Comparison of ENCODE assay signal across 9 mouse cellular contexts in the genomic region with DNA sequence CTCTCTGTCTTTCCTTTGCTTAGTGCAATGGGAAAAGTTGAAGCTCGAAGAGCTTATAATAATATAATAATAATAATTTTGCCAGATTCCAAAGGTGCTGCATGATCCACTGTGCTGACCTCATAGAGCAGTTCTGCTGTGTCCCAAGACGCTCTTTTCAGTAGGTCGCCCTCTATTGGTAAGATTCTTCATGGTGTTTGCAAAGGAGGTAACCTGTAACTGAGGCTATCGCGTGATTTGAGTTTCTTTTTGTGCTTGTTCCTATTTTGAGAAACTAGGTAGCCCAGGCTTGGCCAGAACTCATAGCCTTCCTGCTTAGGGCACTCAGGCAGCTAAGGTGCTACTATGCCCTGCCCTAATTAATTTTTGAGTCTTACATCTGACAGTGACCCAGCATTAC. TPM values are rescaled to one million over a fixed set of nuclear protein-coding genes. Genes with fewer than 3 reads are reported as not detected.
DNase-seq lines count a peak whose midpoint lies in the region; ATAC-seq and TF ChIP-seq lines count a peak whose summit lies in the region.
"Had no signal": no experiment of that assay in that cellular context is flagged by ENCODE, and none has a peak within 500 bp of the region (broad histone marks: within the 10 kb centered on the region; RNA-seq: fewer than 3 reads in every experiment).

No protein-coding gene starts in this region.

- DNase-seq in hindbrain, embryonic 11.5 days (ENCODE audit: low spot score) = peak; percentile 44
- peak; percentile 59 for DNase-seq in 3T3-L1 (ENCODE audit: low read depth, low spot score)
- peak; percentile 26 for DNase-seq in embryonic facial prominence, embryonic 14.5 days (ENCODE audit: low spot score)
- no peak for DNase-seq in spleen, postnatal 14 days (ENCODE audit: low spot score in 2 of 2)
- DNase-seq in cerebellum, adult 11 months = no peak
- DNase-seq: left cerebral cortex, postnatal 4 days had no signal

- no peak overlapping the region for H3K4me3 ChIP-seq in hindbrain, embryonic 11.5 days (ENCODE audit: low read depth, low read length)
- H3K4me3 ChIP-seq in hindbrain, embryonic 13.5 days = no peak overlapping the region
- no peak overlapping the region for H3K4me3 ChIP-seq in ES-Bruce4 (ENCODE audit: low read depth, low read length)
- H3K4me3 ChIP-seq in embryonic facial prominence, embryonic 14.5 days (ENCODE audit: low read depth, low read length) = no peak overlapping the region
- H3K4me3 ChIP-seq in forebrain, embryonic 13.5 days = no peak overlapping the region

- H3K36me3 ChIP-seq in hindbrain, embryonic 11.5 days (ENCODE audit: control insufficient read depth, insufficient read depth, low read length) = no peaks in the 10 kb centered on the region
- no peaks in the 10 kb centered on the region for H3K36me3 ChIP-seq in hindbrain, embryonic 13.5 days
- H3K36me3 ChIP-seq in ES-Bruce4 (ENCODE audit: control insufficient read depth, insufficient read depth, low read length, poor library complexity, severe bottlenecking) = no peaks in the 10 kb centered on the region
- no peaks in the 10 kb centered on the region for H3K36me3 ChIP-seq in embryonic facial prominence, embryonic 14.5 days (ENCODE audit: control insufficient read depth, insufficient read depth, low read length)
- H3K36me3 ChIP-seq in forebrain, embryonic 13.5 days (ENCODE audit: poor library complexity, severe bottlenecking) = no peaks in the 10 kb centered on the region

- TF ChIP-seq POLR2A in ES-Bruce4 (IDR thresholded peaks at IDR 0.05; ENCODE audit: insufficient read depth, low read length) = no peak

- TF ChIP-seq CTCF in ES-Bruce4 (IDR thresholded peaks at IDR 0.05; ENCODE audit: low read depth, low read length) = peak; percentile 28

- no peak overlapping the region for H3K27ac ChIP-seq in hindbrain, embryonic 11.5 days (ENCODE audit: low read depth, low read length)
- no peak overlapping the region for H3K27ac ChIP-seq in hindbrain, embryonic 13.5 days
- H3K27ac ChIP-seq in ES-Bruce4 (ENCODE audit: insufficient read depth, low read length) = no peak overlapping the region
- no peak overlapping the region for H3K27ac ChIP-seq in embryonic facial prominence, embryonic 14.5 days (replicated peaks; ENCODE audit: low read depth, low read length)
- no peak overlapping the region for H3K27ac ChIP-seq in forebrain, embryonic 13.5 days

- no peaks in the 10 kb centered on the region for H3K9me3 ChIP-seq in hindbrain, embryonic 11.5 days (ENCODE audit: control insufficient read depth, low read length)
- H3K9me3 ChIP-seq in hindbrain, embryonic 13.5 days = no peaks in the 10 kb centered on the region
- H3K9me3 ChIP-seq in ES-Bruce4 (replicated peaks; ENCODE audit: control insufficient read depth, insufficient read depth, low read length, poor library complexity, severe bottlenecking) = no peaks in the 10 kb centered on the region
- H3K9me3 ChIP-seq in embryonic facial prominence, embryonic 14.5 days (ENCODE audit: control insufficient read depth, low read length) = no peaks in the 10 kb centered on the region
- no peaks in the 10 kb centered on the region for H3K9me3 ChIP-seq in forebrain, embryonic 13.5 days (replicated peaks)

- no peak for TF ChIP-seq EP300 in ES-Bruce4 (IDR thresholded peaks at IDR 0.05; ENCODE audit: insufficient read depth, low read depth, low read length)

- ATAC-seq in hindbrain, embryonic 11.5 days (ENCODE audit: low FRiP score) = no peak
- no peak for ATAC-seq in hindbrain, embryonic 13.5 days (ENCODE audit: low FRiP score)
- no peak for ATAC-seq in embryonic facial prominence, embryonic 14.5 days (ENCODE audit: low read depth)
- no peak for ATAC-seq in forebrain, embryonic 13.5 days

- H3K4me2 ChIP-seq in hindbrain, embryonic 11.5 days (replicated peaks; ENCODE audit: low read depth, low read length) = no peak overlapping the region
- no peak overlapping the region for H3K4me2 ChIP-seq in hindbrain, embryonic 13.5 days
- H3K4me2 ChIP-seq in embryonic facial prominence, embryonic 14.5 days (ENCODE audit: low read depth, low read length) = no peak overlapping the region
- H3K4me2 ChIP-seq in forebrain, embryonic 13.5 days = no peak overlapping the region

- no peaks in the 10 kb centered on the region for H3K4me1 ChIP-seq in hindbrain, embryonic 11.5 days (replicated peaks; ENCODE audit: control insufficient read depth, insufficient read depth, low read length)
- no peaks in the 10 kb centered on the region for H3K4me1 ChIP-seq in hindbrain, embryonic 13.5 days (replicated peaks)
- H3K4me1 ChIP-seq in ES-Bruce4 (ENCODE audit: control insufficient read depth, insufficient read depth, low read length) = no peaks in the 10 kb centered on the region
- H3K4me1 ChIP-seq in embryonic facial prominence, embryonic 14.5 days (ENCODE audit: control insufficient read depth, insufficient read depth, low read length) = no peaks in the 10 kb centered on the region
- H3K4me1 ChIP-seq in forebrain, embryonic 13.5 days = no peaks in the 10 kb centered on the region

- H3K9ac ChIP-seq in hindbrain, embryonic 11.5 days (ENCODE audit: low read depth, low read length) = no peak overlapping the region
- H3K9ac ChIP-seq in hindbrain, embryonic 13.5 days = no peak overlapping the region
- H3K9ac ChIP-seq in ES-Bruce4 (ENCODE audit: low read depth, poor library complexity, severe bottlenecking) = no peak overlapping the region
- no peak overlapping the region for H3K9ac ChIP-seq in embryonic facial prominence, embryonic 14.5 days (ENCODE audit: low read depth, low read length)
- no peak overlapping the region for H3K9ac ChIP-seq in forebrain, embryonic 13.5 days

- H3K27me3 ChIP-seq in hindbrain, embryonic 11.5 days (ENCODE audit: control insufficient read depth, insufficient read depth, low read length) = no peaks in the 10 kb centered on the region
- H3K27me3 ChIP-seq in hindbrain, embryonic 13.5 days = no peaks in the 10 kb centered on the region
- H3K27me3 ChIP-seq in ES-Bruce4 (ENCODE audit: control insufficient read depth, insufficient read depth, low read length, poor library complexity, severe bottlenecking) = no peaks in the 10 kb centered on the region
- H3K27me3 ChIP-seq in embryonic facial prominence, embryonic 14.5 days (replicated peaks; ENCODE audit: control insufficient read depth, insufficient read depth, low read length) = no peaks in the 10 kb centered on the region
- H3K27me3 ChIP-seq in forebrain, embryonic 13.5 days = no peaks in the 10 kb centered on the region

- WGBS in hindbrain, embryonic 11.5 days = 30% methylated on average over 5 of the region's 5 CpGs
- WGBS in hindbrain, embryonic 13.5 days = 33% methylated on average over 5 of the region's 5 CpGs
- 29% methylated on average over 5 of the region's 5 CpGs for WGBS in embryonic facial prominence, embryonic 14.5 days
- WGBS in forebrain, embryonic 13.5 days = 29% methylated on average over 5 of the region's 5 CpGs

RNA-seq across cellular contexts. Expression of a gene that starts 34.8 kb away (rescaled TPM):
- 0.15 and 0.17 TPM in 2 replicates for polyA plus RNA-seq in hindbrain, embryonic 11.5 days (2014; fragmentation: Nextera tagmentation; extraction: Ambion mirVana)
- 0.23 TPM in 1 of 2 replicates, not detected in the other for polyA plus RNA-seq in hindbrain, embryonic 13.5 days (2015; fragmentation: Nextera tagmentation; extraction: Ambion mirVana)
- polyA plus RNA-seq in ES-Bruce4 (2011; ENCODE audit: insufficient read depth, insufficient read length, low read depth, missing spikeins) = not detected in 2 replicates
- polyA plus RNA-seq in embryonic facial prominence, embryonic 14.5 days (2014; fragmentation: Nextera tagmentation; extraction: Ambion mirVana) = 0.21 and 0.35 TPM in 2 replicates
- polyA plus RNA-seq in forebrain, embryonic 13.5 days (2015; fragmentation: Nextera tagmentation; extraction: Ambion mirVana) = not detected in 2 replicates

Comparison
In these comparisons a context has a peak if more than half of its experiments do, and no peak if none do; other contexts are left out.
1. DNase-seq: peak in hindbrain, embryonic 11.5 days (single experiment), 3T3-L1 (single experiment) and embryonic facial prominence, embryonic 14.5 days (single experiment); none in spleen, postnatal 14 days (0 of 2) and cerebellum, adult 11 months (single experiment).